Comparison of ENCODE assay signal across 12 mouse cellular contexts in genomic region chr13:110093720-110094685, GRCm38 (mm10).
DNase-seq lines count a peak whose midpoint lies in the region; ATAC-seq and TF ChIP-seq lines count a peak whose summit lies in the region.
"Had no signal": no experiment of that assay in that cellular context is flagged by ENCODE, and none has a peak within 500 bp of the region (broad histone marks: within the 10 kb centered on the region; RNA-seq: fewer than 3 reads in every experiment).

No protein-coding gene starts in this region.

- DNase-seq in embryonic facial prominence, embryonic 10.5 days (ENCODE audit: low spot score), result no peak
- DNase-seq in forebrain, postnatal 0 days, result peak; percentile 40
- peak; percentile 58 for DNase-seq in mesoderm, embryonic 11.5 days (ENCODE audit: low read depth, low spot score)
- DNase-seq in right cerebral cortex, postnatal 36 days (ENCODE audit: low spot score in 2 of 2), result no peak
- no peak for DNase-seq in layer of hippocampus, adult 11-12 months (ENCODE audit: low spot score)
- DNase-seq in cerebellum, adult 11-12 months, result no peak
- DNase-seq: cerebellum, postnatal 14 days; heart, postnatal 4 days; lung, embryonic 14.5 days had no signal

- H3K9ac ChIP-seq in embryonic facial prominence, embryonic 12.5 days, result no peak overlapping the region
- H3K9ac ChIP-seq in forebrain, postnatal 0 days, result no peak overlapping the region
- H3K9ac ChIP-seq in neural tube, embryonic 15.5 days (replicated peaks), result no peak overlapping the region
- H3K9ac ChIP-seq: limb, embryonic 12.5 days; lung, embryonic 14.5 days had no signal

- H3K27ac ChIP-seq in embryonic facial prominence, embryonic 12.5 days, result peak overlapping the region; percentile 11; the same call in 1 of the 2 replicates
- no peak overlapping the region for H3K27ac ChIP-seq in embryonic facial prominence, embryonic 10.5 days (replicated peaks)
- H3K27ac ChIP-seq in forebrain, postnatal 0 days (ENCODE audit: low read depth, low read length), result peak overlapping the region; percentile 54; the same call in 1 of the 2 replicates
- peak overlapping the region; percentile 56; the same call in 1 of the 2 replicates for H3K27ac ChIP-seq in neural tube, embryonic 15.5 days (replicated peaks)
- H3K27ac ChIP-seq: limb, embryonic 12.5 days had no signal

- H3K27me3 ChIP-seq in embryonic facial prominence, embryonic 12.5 days, result no peaks in the 10 kb centered on the region
- H3K27me3 ChIP-seq in embryonic facial prominence, embryonic 10.5 days (replicated peaks; ENCODE audit: low read depth, poor library complexity, severe bottlenecking), result no peaks in the 10 kb centered on the region
- no peaks in the 10 kb centered on the region for H3K27me3 ChIP-seq in forebrain, postnatal 0 days (ENCODE audit: insufficient read depth, low read length)
- no peaks in the 10 kb centered on the region for H3K27me3 ChIP-seq in neural tube, embryonic 15.5 days (replicated peaks)
- H3K27me3 ChIP-seq: limb, embryonic 12.5 days had no signal

- H3K4me3 ChIP-seq in embryonic facial prominence, embryonic 12.5 days, result no peak overlapping the region
- H3K4me3 ChIP-seq in embryonic facial prominence, embryonic 10.5 days, result no peak overlapping the region
- H3K4me3 ChIP-seq in forebrain, postnatal 0 days (ENCODE audit: low read depth, low read length), result no peak overlapping the region
- H3K4me3 ChIP-seq in neural tube, embryonic 15.5 days (replicated peaks), result no peak overlapping the region
- H3K4me3 ChIP-seq: limb, embryonic 12.5 days had no signal

- 63% methylated on average over 17 of the region's 17 CpGs for WGBS in embryonic facial prominence, embryonic 12.5 days
- 79% methylated on average over 17 of the region's 17 CpGs for WGBS in embryonic facial prominence, embryonic 10.5 days
- 32% methylated on average over 17 of the region's 17 CpGs for WGBS in forebrain, postnatal 0 days
- WGBS in neural tube, embryonic 15.5 days, result 28% methylated on average over 17 of the region's 17 CpGs

- no peak overlapping the region for H3K4me2 ChIP-seq in embryonic facial prominence, embryonic 12.5 days (replicated peaks)
- peak overlapping the region; percentile 17; the same call in 1 of the 2 replicates for H3K4me2 ChIP-seq in forebrain, postnatal 0 days (ENCODE audit: low read depth)
- peak overlapping the region; percentile 19; the same call in 1 of the 2 replicates for H3K4me2 ChIP-seq in neural tube, embryonic 15.5 days
- H3K4me2 ChIP-seq: limb, embryonic 12.5 days; lung, embryonic 14.5 days had no signal

- no peak for ATAC-seq in embryonic facial prominence, embryonic 12.5 days (ENCODE audit: insufficient number of reproducible peaks, insufficient read depth, low FRiP score, low TSS enrichment)
- peak; percentile 56; the same call in 1 of the 2 replicates for ATAC-seq in forebrain, postnatal 0 days
- peak; percentile 68; the same call in 1 of the 2 replicates for ATAC-seq in neural tube, embryonic 15.5 days (ENCODE audit: low FRiP score)

- no peak for TF ChIP-seq CTCF in forebrain, postnatal 0 days (IDR thresholded peaks at IDR 0.05; ENCODE audit: low read depth)

- no peaks in the 10 kb centered on the region for H3K9me3 ChIP-seq in embryonic facial prominence, embryonic 12.5 days
- H3K9me3 ChIP-seq in embryonic facial prominence, embryonic 10.5 days, result no peaks in the 10 kb centered on the region
- H3K9me3 ChIP-seq in forebrain, postnatal 0 days (ENCODE audit: low read length), result no peaks in the 10 kb centered on the region
- no peaks in the 10 kb centered on the region for H3K9me3 ChIP-seq in neural tube, embryonic 15.5 days (replicated peaks)

- no peaks in the 10 kb centered on the region for H3K36me3 ChIP-seq in embryonic facial prominence, embryonic 12.5 days
- no peaks in the 10 kb centered on the region for H3K36me3 ChIP-seq in embryonic facial prominence, embryonic 10.5 days (replicated peaks)
- H3K36me3 ChIP-seq in forebrain, postnatal 0 days (ENCODE audit: insufficient read depth), result no peaks in the 10 kb centered on the region
- no peaks in the 10 kb centered on the region for H3K36me3 ChIP-seq in neural tube, embryonic 15.5 days
- H3K36me3 ChIP-seq: limb, embryonic 12.5 days had no signal

- H3K4me1 ChIP-seq in embryonic facial prominence, embryonic 12.5 days, result 0 out of 2 replicates have a peak, but pooled peaks cover 4% of the 10 kb centered on the region
- H3K4me1 ChIP-seq in embryonic facial prominence, embryonic 10.5 days, result peaks cover 8% of the 10 kb centered on the region; the same call in 1 of the 2 replicates
- peaks cover 7% of the 10 kb centered on the region; the same call in 1 of the 2 replicates for H3K4me1 ChIP-seq in forebrain, postnatal 0 days (ENCODE audit: insufficient read depth)
- peaks cover 30% of the 10 kb centered on the region for H3K4me1 ChIP-seq in neural tube, embryonic 15.5 days

Comparison
In these comparisons a context has a peak if more than half of its experiments do, and no peak if none do; other contexts are left out.
1. DNase-seq: peak in forebrain, postnatal 0 days (single experiment) and mesoderm, embryonic 11.5 days (single experiment); none in embryonic facial prominence, embryonic 10.5 days (single experiment), right cerebral cortex, postnatal 36 days (0 of 2), layer of hippocampus, adult 11-12 months (single experiment) and cerebellum, adult 11-12 months (single experiment).